Mouse (Mus musculus) B cell, adult 2 months (primary cell): ENCODE results near the gene Per1.
A peak's percentile ranks its signal among the peaks of the same experiment; 100 is the strongest.

ENCODE experiments used
- DNase-seq, 2 experiments: peaks; one replicate each; pipeline ENCODE4 v3.0.0; 2022

Per1 gene

GRCm38 (mm10) chr11:69081613-69082012 lies 13.4 kb upstream of the Per1 start:
- DNase-seq: no peak

GRCm38 (mm10) chr11:69085608-69086007 lies 9.4 kb upstream of the Per1 start:
- no peak for DNase-seq

DNA sequence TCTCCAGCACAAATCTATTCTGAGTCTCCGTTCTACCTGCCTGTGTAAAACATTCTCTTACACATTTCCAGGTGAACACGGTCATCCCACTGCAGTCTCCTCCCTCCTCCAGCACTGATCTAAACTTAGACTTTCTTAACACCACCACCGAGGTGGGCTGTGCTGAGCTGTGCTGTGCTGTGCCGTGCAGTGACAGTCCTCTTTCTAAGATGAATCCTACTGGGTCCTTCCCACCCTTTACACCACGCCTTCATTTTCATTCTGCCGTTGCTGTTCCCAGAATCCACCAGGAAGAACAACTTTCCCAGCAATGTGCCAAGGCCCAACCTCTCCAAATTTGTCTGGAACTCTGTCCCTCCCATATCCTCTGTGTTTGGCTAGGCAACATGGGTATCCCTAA lies 8.6 kb upstream of the Per1 start:
- DNase-seq: no peak

- DNase-seq: no peak
Measured at GRCm38 (mm10) chr11:69087082-69087481, 7.9 kb upstream of the Per1 start.

DNA sequence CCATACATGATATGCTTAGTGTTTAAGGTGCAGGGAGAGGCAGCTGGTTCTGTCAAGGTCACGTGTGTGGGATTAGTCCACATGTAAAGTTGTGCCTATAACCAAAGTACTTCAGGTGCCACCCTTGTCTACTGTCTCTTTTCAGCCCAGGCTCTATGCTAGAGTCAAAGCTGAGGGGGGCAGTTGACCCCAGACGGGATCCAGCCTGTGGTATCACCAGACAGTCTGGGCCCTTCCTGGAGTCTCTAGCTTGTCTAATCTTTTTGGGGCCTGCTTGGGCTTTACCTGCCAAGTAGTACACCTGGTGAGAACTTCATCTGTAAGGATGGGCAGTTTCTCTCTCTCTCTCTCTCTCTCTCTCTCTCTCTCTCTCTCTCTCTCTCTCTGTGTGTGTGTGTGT lies 7.4 kb upstream of the Per1 start:
- DNase-seq: no peak

- peak; percentile 95 to 97 for DNase-seq
Measured at GRCm38 (mm10) chr11:69088103-69088855, 6.7 kb upstream of the Per1 start, which contains the start of gene Vamp2. TSS of gene Vamp2 (plus strand) at chr11:69088490.

GRCm38 (mm10) chr11:69088856-69089615 lies 6.0 kb upstream of the Per1 start:
- peak; percentile 16 to 45 for DNase-seq

DNA sequence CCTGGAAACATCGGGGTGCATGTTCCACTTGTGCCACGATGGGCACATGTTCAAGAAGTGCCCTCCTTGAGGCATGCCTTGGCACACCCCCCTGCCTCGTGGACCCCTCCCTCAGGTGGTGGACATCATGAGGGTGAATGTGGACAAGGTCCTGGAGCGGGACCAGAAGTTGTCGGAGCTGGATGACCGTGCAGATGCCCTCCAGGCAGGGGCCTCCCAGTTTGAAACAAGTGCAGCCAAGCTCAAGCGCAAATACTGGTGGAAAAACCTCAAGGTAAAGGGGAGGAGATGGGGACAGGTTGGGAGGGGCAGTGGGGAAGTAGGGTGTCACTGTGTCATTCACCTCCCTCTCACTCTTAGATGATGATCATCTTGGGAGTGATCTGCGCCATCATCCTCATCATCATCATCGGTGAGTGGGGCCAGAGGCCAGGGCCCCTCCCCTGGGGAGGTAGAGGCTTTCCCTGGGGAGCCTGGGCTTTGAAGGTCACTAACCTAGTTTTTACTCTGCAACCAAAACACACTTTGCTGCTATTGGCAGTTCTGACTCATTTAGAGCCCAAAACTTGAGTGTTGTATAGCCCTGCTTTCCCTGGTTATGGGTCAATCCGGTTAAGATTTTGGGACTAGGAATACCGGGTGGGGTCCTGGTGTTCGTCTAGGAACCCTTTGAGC lies 5.3 kb upstream of the Per1 start:
- DNase-seq: no peak

GRCm38 (mm10) chr11:69090367-69090766 lies 4.7 kb upstream of the Per1 start:
- DNase-seq: no peak

GRCm38 (mm10) chr11:69091566-69092385 lies 3.2 kb upstream of the Per1 start:
- peak in 1 of 2 experiments; percentile 7 for DNase-seq

GRCm38 (mm10) chr11:69092386-69092751 lies 2.6 kb upstream of the Per1 start:
- peak; percentile 97 for DNase-seq

DNA sequence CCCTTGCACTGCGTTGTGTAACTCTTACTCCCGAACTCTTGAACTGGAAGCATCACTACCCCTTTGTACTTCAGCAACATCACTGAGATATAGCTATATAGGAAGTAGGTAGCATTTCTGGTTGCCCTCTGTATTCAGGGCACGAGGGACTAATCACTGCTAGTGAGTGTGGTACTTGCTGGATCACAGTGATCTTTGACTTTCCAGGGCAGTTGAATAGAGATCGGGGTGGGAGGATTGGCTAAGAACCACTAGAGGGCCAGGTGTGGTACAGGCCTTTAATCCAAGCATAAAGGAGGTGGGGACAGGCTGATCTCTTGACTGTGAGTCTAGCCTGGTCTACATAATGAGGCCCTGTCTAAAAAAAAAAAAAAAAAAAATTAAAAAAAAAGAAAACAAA lies 2.1 kb upstream of the Per1 start:
- DNase-seq: peak; percentile 54 to 57

GRCm38 (mm10) chr11:69093856-69094255 lies 1.2 kb upstream of the Per1 start:
- peak in 1 of 2 experiments; percentile 7 for DNase-seq

GRCm38 (mm10) chr11:69095511-69096231 lies 654 bp downstream of the Per1 start:
- peak; percentile 70 to 72 for DNase-seq

GRCm38 (mm10) chr11:69096360-69096986 lies 1.5 kb downstream of the Per1 start:
- no peak for DNase-seq

DNA sequence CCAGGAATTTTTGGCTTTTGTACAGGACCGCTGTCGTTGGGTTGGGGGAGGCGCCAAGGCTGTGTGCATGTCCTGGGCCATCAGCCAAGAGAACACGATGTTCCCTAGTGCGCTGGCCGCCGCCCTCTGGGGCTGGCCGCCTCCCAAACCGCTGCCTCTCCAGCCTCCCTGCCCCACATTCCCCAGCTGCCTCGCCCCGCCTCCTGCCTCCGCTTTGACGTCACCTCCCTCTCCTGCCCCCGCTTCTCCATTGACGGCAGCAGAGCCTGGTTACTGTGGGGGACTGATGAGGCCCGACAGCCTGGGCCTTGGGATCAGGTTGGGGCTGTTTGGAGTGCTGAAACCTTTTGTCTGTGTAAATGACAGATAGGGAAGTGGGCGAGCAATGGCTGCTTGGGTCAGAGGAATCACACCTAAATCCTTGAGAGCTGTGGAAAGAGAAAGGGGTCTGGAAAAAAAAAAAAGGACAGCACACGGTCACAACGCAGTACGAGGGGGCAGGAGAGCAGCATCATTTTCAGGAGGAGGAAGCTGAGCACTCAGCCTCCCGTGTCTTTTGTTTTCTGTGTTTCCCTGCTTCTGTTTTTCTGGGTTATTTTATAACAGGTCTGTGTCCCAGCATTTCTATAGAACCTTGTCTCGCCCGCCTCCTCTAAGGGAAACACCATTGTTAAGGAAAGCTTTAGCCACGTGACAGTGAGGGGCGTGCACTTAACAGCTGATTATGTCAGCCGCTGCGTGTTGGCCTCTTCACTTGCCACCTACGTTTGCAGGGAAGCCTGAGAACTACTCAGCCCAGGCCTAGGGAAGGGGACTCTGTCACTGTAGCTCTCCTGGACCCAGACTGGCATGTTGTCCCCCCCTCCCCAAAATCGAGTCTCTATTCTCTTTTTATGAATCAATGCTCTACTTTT lies 2.2 kb downstream of the Per1 start:
- DNase-seq: peak; percentile 91

GRCm38 (mm10) chr11:69098039-69098761 lies 3.2 kb downstream of the Per1 start:
- DNase-seq: peak; percentile 59 to 65

- peak; percentile 97 for DNase-seq
Measured at GRCm38 (mm10) chr11:69098762-69099091, 3.7 kb downstream of the Per1 start.

DNA sequence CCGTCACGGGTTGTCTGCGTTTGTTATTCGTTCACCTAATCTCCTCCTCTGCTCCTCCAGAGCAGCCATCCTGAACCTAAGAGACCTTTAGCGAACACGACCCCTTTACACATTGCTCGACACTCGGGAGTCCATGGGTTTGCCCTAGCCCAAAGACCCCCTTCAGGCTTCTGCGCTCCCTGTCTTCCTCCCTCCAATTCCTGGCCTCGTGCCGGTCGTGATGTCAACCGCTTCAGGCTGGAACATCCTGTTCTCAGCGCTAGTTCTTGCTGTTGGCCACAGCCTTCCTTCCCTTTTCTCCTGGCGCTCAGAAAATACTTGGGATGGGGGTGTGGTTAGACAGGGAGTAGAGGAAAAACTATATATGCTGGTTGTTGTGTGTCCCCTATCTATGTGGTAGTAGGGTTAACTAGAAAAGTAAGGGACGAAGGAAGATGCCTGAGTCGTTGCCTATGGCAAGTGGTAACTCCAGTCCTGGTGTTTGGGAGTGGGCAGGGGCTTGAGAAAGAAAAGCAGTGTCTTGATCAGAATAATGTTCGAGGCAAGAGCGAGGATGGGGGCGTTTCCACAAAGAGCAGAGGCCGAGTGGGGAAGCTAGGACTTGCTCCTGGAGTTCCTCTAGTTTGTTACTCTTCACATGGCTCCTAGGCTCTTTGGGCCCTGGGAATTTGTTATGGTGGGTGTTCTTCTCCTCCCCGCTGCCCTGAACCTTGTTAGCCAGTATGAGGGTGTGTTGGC lies 4.3 kb downstream of the Per1 start:
- DNase-seq: no peak
